Mouse (Mus musculus): ENCODE measurements at regions not wholly inside any gene's neighbourhood (a gene's known extent, or its start where the extent isn't known, plus 50 kb on each side); places are given as distances from the start of the nearest gene placed in this dataset.
"Not testable (repeated sequence)": the region's sequence is repeated elsewhere in the genome, so short reads cannot be mapped to it uniquely, and the experiment has no call there.

GRCm38 (mm10) chr10:117566648-117567378 lies 62.5 kb upstream of the Cpm start:
- no peaks in the 10 kb centered on the region for H3K36me3 ChIP-seq (ENCODE audit: insufficient read depth)
- ATAC-seq (ENCODE audit: insufficient read depth), result no peak
- 85% methylated on average over 8 of the region's 8 CpGs for WGBS
- H3K4me1 ChIP-seq (ENCODE audit: insufficient read depth), result 0 out of 2 replicates have a peak, but pooled peaks cover under 1% of the 10 kb centered on the region
- no peak for TF ChIP-seq CTCF (IDR thresholded peaks at IDR 0.05; ENCODE audit: low read depth)
- no peak overlapping the region for H3K4me3 ChIP-seq (ENCODE audit: low read depth, low read length)
- no peak overlapping the region for H3K4me2 ChIP-seq
- no peaks in the 10 kb centered on the region; the same call in 1 of the 2 replicates for H3K27me3 ChIP-seq (ENCODE audit: insufficient read depth, low read length)
- no peak overlapping the region for H3K9ac ChIP-seq
- peaks cover 3% of the 10 kb centered on the region; the same call in 1 of the 2 replicates for H3K9me3 ChIP-seq (ENCODE audit: low read depth, low read length)
- DNase-seq, result no peak
- no peak overlapping the region for H3K27ac ChIP-seq (ENCODE audit: low read depth)

- 74% methylated on average over 3 of the region's 3 CpGs for WGBS
- ATAC-seq (ENCODE audit: insufficient read depth) (no peak), DNase-seq (no peak)
- Histone ChIP-seq H3K9me3 (ENCODE audit: low read depth, low read length) (peaks cover 3% of the 10 kb centered on the region; the same call in 1 of the 2 replicates), H3K27ac (ENCODE audit: low read depth) (no peak overlapping the region), H3K27me3 (ENCODE audit: insufficient read depth, low read length) (no peaks in the 10 kb centered on the region; the same call in 1 of the 2 replicates), H3K4me2 (no peak overlapping the region), H3K9ac (no peak overlapping the region), H3K36me3 (ENCODE audit: insufficient read depth) (no peaks in the 10 kb centered on the region), H3K4me3 (ENCODE audit: low read depth, low read length) (no peak overlapping the region), H3K4me1 (ENCODE audit: insufficient read depth) (no peaks in the 10 kb centered on the region)
- peak; percentile 35 for TF ChIP-seq CTCF (IDR thresholded peaks at IDR 0.05; ENCODE audit: low read depth)
Observed at GRCm38 (mm10) chr10:117566204-117566603, 63.1 kb upstream of the Cpm start.

GRCm38 (mm10) chr10:117565529-117566086 lies 63.7 kb upstream of the Cpm start:
- H3K4me1 ChIP-seq (ENCODE audit: insufficient read depth), result no peaks in the 10 kb centered on the region
- TF ChIP-seq CTCF (IDR thresholded peaks at IDR 0.05; ENCODE audit: low read depth), result no peak
- WGBS, result 92% methylated on average over 4 of the region's 4 CpGs

GRCm38 (mm10) chr10:117565110-117565509 lies 64.2 kb upstream of the Cpm start:
- DNase-seq (no peak), ATAC-seq (ENCODE audit: insufficient read depth) (no peak)
- no peaks in the 10 kb centered on the region for H3K27me3 ChIP-seq (ENCODE audit: insufficient read depth, low read length)
- H3K4me3 ChIP-seq (ENCODE audit: low read depth, low read length), result no peak overlapping the region
- H3K4me1 ChIP-seq (ENCODE audit: insufficient read depth), result no peaks in the 10 kb centered on the region
- peaks cover 3% of the 10 kb centered on the region; the same call in 1 of the 2 replicates for H3K9me3 ChIP-seq (ENCODE audit: low read depth, low read length)
- H3K9ac ChIP-seq, result no peak overlapping the region
- no peaks in the 10 kb centered on the region for H3K36me3 ChIP-seq (ENCODE audit: insufficient read depth)
- H3K4me2 ChIP-seq, result no peak overlapping the region
- WGBS, result 89% methylated on average over 3 of the region's 3 CpGs
- H3K27ac ChIP-seq (ENCODE audit: low read depth), result no peak overlapping the region
- no peak for TF ChIP-seq CTCF (IDR thresholded peaks at IDR 0.05; ENCODE audit: low read depth)

More at GRCm38 (mm10) chr10:117565529-117566086, 63.7 kb upstream of the Cpm start:
- no peak overlapping the region for H3K4me2 ChIP-seq
- no peaks in the 10 kb centered on the region; the same call in 1 of the 2 replicates for H3K27me3 ChIP-seq (ENCODE audit: insufficient read depth, low read length)
- no peak for ATAC-seq (ENCODE audit: insufficient read depth)
- DNase-seq, result no peak
- no peak overlapping the region for H3K27ac ChIP-seq (ENCODE audit: low read depth)
- H3K9ac ChIP-seq, result no peak overlapping the region
- no peaks in the 10 kb centered on the region for H3K36me3 ChIP-seq (ENCODE audit: insufficient read depth)
- H3K4me3 ChIP-seq (ENCODE audit: low read depth, low read length), result no peak overlapping the region
- H3K9me3 ChIP-seq (ENCODE audit: low read depth, low read length), result peaks cover 3% of the 10 kb centered on the region; the same call in 1 of the 2 replicates

GRCm38 (mm10) chr10:117564118-117565040 lies 64.9 kb upstream of the Cpm start:
- Histone ChIP-seq H3K36me3 (ENCODE audit: insufficient read depth) (no peaks in the 10 kb centered on the region), H3K9me3 (ENCODE audit: low read depth, low read length) (peaks cover 3% of the 10 kb centered on the region; the same call in 1 of the 2 replicates), H3K4me3 (ENCODE audit: low read depth, low read length) (no peak overlapping the region), H3K4me2 (no peak overlapping the region), H3K9ac (no peak overlapping the region), H3K27ac (ENCODE audit: low read depth) (no peak overlapping the region), H3K4me1 (ENCODE audit: insufficient read depth) (no peaks in the 10 kb centered on the region), H3K27me3 (ENCODE audit: insufficient read depth, low read length) (no peaks in the 10 kb centered on the region)
- no peak for TF ChIP-seq CTCF (IDR thresholded peaks at IDR 0.05; ENCODE audit: low read depth)
- ATAC-seq (ENCODE audit: insufficient read depth) (no peak), DNase-seq (no peak)
- 31% methylated on average over 12 of the region's 12 CpGs for WGBS

- Histone ChIP-seq H3K4me3 (ENCODE audit: low read depth, low read length) (no peak overlapping the region), H3K9me3 (ENCODE audit: low read depth, low read length) (peaks cover 3% of the 10 kb centered on the region; the same call in 1 of the 2 replicates), H3K36me3 (ENCODE audit: insufficient read depth) (no peaks in the 10 kb centered on the region), H3K4me2 (no peak overlapping the region), H3K4me1 (ENCODE audit: insufficient read depth) (no peaks in the 10 kb centered on the region), H3K27me3 (ENCODE audit: insufficient read depth, low read length) (no peaks in the 10 kb centered on the region), H3K9ac (no peak overlapping the region), H3K27ac (ENCODE audit: low read depth) (no peak overlapping the region)
- WGBS, result 46% methylated on average over 8 of the region's 8 CpGs
- ATAC-seq (ENCODE audit: insufficient read depth) (no peak), DNase-seq (peak; percentile 25)
- TF ChIP-seq CTCF (IDR thresholded peaks at IDR 0.05; ENCODE audit: low read depth), result no peak
Observed at GRCm38 (mm10) chr10:117563429-117564117, 65.7 kb upstream of the Cpm start.

GRCm38 (mm10) chr10:117562850-117563248 lies 66.5 kb upstream of the Cpm start:
- not testable (repeated sequence) for H3K27me3 ChIP-seq (ENCODE audit: insufficient read depth, low read length); H3K4me3 ChIP-seq (ENCODE audit: low read depth, low read length); ATAC-seq (ENCODE audit: insufficient read depth); H3K36me3 ChIP-seq (ENCODE audit: insufficient read depth); H3K27ac ChIP-seq (ENCODE audit: low read depth); H3K9me3 ChIP-seq (ENCODE audit: low read depth, low read length); H3K4me2 ChIP-seq; H3K4me1 ChIP-seq (ENCODE audit: insufficient read depth); H3K9ac ChIP-seq; DNase-seq
- WGBS, result 72% methylated on average over 3 of the region's 3 CpGs

All from lung, embryonic 14.5 days (tissue).